Mouse (Mus musculus): Measurements from ENCODE around the gene Zdhhc5.

DNA sequence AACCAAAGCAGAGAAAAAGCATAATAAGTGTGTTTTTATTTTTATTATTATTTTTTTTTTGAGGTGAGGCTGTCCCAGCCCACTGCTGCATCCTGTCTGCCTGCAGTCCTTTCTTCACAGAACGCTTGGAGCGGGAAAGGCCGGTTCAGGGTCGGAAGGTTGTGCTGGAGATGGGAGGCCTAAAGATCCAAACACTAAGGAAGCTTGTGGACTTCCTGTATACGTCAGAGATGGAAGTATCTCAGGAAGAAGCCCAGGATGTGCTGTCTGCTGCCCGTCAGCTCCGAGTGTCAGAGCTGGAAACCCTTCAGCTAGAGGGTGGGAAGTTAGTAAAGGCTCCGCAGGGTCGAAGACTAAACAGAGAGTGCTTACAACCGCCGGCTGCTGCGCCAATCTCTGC is 48.9 kb downstream of the Zdhhc5 start:
- no peak for TF ChIP-seq CTCF (IDR thresholded peaks at IDR 0.05; ENCODE audit: borderline replicate concordance, insufficient read depth, low read length)
- TF ChIP-seq POLR2A (IDR thresholded peaks at IDR 0.05; ENCODE audit: low read depth, low read length) = no peak
